Mouse (Mus musculus) liver, adult (tissue): ENCODE measurements around the gene Dcst2.

ENCODE experiments used
- GATA4 ChIP-seq: IDR thresholded peaks from 2 replicates; pipeline ENCODE4 v1.6.1; 2014; ENCODE audit warnings: mild to moderate bottlenecking, low read length; ENCODE audit not compliant: insufficient replicate concordance

Dcst2 gene

DNA sequence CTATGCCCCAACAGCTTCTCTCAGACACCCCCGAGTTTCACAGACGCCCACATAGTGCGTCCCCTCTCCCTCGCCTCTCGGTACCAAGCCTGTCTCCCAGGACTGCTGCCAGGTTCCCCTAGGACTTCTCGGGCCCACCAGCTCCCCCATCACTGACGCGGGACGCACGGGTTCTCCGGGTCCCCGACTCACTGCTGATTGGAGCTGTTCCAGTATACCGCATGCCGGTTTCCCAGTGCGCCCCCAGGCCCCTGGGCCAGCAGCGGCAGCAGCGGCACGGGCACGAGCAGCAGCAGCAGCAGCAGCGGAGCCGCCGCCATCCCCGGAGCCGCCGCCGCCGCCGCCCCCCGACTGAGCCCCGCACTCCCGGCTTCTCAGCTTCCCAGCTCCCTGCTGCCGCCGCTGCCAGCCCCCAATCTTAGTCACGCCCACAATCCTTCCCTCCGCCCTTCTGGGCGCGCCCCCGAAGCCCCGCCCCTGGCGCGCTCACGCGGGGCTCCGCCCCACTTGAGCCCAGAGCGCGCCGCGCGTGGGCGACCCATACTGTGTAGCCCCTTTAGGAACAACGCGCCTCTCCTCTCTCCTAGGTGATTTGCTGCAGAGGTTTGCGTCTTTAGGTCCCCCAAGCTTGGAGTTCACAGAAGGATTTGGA, 39.1 kb upstream of the Dcst2 start, which contains the start of gene Efna3:
TSS of gene Efna3 (minus strand) at position 452 of the 652 bp plus-strand sequence.
- no peak for TF ChIP-seq GATA4

DNA sequence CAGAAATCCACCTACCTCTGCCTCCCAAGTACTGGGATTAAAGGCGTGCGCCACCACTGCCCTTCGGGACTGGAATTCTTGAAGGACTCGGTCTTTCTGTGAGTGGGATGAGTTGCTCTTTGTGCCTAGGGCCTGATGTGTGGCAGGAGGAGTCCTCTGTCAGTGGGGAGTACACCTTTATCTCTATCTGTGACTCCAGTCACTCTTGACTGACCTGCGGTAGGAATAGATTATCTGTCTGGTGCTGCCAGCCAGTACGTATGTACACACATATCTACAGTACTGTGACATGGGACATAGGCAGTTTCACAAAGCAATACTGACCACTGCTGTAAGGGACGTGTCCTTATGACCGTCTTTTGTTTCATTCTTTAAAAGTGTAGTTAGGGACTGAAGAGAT, 35.9 kb upstream of the Dcst2 start:
- no peak for TF ChIP-seq GATA4

DNA sequence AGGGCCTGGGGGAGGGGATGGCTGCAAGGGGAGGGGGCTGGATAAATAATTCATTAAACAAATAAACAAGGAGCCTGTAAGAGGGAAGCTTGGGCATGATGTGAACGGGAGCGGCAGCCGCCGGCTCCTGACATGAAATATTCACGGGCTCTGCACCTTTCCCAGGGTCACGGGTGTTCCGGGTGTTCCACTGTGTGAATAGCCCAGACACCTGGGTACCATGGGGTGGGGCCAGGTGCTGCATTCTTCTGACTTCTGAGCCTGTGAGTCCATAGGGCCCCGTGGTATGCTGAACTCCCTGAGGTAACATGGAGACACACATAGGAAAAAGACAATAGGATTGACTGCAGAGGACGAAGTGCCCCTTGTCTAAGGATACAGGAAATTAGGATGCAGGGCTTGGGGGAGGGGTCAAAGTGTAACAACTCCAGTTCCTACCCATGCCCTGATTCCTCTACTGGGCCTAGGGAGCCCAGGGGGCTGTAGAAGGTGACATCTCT, 34.4 kb upstream of the Dcst2 start:
- TF ChIP-seq GATA4, result no peak

DNA sequence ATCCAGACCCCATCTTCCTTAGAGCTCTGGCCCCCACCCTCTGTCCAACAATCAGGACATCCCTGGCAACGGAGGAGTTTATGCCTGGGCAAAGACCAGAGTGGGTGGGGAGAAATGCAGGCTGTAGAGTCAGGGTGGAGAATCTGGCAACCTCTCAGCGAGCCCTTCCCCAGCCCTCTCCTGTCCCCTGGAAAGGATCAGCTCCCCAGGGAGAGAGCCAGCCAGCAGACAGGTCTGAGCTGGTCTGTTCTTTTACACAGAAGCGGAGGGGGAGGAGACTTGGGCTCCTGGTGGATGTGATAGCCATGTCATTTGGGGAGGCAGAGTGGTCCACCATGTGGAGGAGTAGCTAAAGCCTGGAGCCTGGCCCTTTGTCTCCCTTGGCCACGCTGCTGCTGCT, 33.2 kb upstream of the Dcst2 start:
- TF ChIP-seq GATA4, result no peak

DNA sequence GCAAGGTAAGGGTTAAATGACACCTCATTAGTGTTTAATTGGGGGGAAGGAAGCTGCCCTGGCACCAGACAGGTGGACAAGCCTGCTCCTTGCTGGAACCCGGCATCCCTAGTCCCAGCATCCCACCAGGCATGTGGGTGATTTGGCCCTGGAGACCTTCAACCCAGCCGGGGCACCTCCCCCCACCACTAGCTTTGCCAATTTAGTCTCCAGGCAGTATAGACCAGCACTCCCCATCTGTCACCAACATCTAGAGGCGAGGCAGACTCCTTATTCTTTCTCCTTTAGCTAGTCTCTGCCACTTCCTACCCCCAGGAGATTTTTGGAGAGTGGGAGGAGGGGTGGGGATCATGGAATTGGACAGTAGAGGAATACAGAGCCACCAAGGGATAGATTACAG, 31.4 kb upstream of the Dcst2 start:
- no peak for TF ChIP-seq GATA4

DNA sequence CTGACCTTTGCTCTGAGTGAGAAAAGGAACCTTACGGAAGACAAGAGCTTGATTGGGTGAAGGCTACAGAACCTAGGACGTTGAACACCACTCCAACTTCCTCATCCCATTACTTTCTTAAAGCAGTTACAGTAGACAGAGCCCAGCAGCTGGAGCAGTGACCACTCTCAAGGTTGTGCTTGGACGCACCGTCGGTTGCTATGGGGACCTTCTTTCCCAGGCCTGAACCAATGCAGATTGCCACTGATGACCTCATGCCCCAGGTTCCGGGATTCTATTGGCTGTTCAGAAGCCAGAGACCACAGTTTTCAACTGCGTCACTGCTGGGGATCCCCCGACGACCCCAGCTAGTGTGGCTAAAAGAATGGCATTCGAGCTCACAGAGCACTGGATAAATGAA, 30.8 kb upstream of the Dcst2 start:
- TF ChIP-seq GATA4, result no peak

DNA sequence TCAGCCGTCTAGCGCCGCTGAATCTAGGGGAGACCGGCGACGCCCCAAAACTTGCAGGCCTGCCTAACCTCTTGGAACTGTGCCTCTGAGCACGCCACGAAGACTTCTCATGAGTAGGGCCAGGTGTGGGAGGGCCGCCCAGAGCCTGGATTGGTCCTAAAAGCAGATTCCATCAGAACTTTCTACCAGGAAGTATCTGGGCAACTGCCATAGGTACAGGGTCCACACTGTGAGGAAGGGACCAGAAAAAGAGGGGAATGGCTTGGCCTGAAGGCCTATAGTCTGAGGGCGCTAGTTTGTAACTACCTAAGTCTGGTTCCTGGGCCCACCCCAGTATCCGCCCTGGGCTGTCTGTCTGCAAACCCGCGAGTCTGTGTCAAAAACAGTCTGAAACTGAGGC, 30.2 kb upstream of the Dcst2 start:
- TF ChIP-seq GATA4, result no peak

DNA sequence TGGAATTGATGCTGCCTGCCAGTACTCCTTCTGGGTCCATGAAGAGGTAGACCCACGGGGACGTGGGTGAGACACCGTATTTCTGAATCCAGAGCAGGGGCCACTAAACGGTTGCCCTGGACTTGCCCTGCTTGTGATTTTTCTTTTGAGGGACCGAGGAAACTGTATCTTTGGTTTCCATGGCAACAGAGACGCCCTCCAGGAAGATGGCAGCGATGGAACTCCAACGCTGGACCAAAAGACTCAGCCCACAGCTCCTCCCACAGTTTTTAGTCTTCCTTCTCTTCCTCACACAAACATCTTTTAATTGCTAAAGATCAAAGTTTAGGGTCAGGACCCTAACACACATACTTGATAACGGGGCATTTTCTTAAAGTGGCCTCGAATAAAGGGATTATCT, 29.8 kb upstream of the Dcst2 start:
- TF ChIP-seq GATA4, result no peak

DNA sequence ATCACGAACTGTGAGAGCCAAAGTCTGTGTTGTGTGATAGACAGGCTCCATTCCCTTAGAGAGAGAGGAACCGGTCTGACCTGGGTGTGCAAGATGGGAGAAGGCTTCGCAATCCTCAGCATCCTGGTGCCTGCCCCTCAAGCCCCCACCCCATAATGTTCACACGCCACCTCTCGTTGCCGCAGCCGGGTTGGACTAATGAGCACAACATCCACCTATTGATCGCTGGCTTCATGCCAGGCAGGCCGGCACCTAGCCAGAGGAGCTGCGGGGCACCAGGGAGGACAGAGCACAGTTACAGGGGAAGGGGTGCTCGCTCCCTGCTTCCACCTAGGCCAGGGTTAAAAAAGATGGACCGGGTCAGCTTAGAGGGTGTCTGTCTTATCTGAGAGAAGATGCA, 29.3 kb upstream of the Dcst2 start:
- no peak for TF ChIP-seq GATA4

DNA sequence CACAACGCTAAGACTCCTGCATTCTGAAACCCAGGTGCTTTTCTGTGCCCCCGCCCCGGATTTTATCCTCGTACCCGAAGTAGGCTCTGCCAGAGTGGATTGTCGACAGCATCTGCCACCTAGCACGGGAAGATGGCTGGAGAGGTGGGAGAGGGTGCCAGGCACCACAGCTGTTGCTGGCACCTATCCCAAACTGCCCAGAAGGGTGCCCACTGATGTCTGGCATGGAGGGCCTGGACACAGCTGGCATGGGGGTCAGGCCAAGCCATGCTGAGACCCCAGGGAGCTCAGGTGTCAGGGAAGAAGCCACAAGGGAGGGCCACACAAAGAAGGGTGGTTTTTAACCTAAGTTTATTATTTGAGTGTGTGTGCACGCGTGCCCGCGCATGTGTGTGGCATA, 28.7 kb upstream of the Dcst2 start:
- no peak for TF ChIP-seq GATA4

DNA sequence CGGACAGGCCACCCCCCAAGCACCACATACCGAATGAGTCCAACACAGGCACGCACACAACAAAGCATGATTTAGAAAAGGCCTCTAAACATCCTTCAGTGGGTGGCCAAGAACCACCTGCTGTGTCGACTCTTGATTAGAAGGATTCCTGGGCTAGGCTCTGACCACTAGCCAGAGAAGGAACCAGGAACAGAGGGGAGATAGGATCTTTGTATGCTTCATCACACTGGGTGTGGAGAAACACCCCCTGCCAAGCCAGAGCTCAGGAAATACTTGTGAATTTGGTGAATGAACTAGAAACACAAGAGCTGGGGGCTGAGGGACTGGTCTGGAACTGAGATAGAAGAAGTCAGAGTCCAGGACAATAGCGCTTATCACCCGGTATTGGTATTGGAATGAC, 25.2 kb upstream of the Dcst2 start:
- TF ChIP-seq GATA4, result no peak

DNA sequence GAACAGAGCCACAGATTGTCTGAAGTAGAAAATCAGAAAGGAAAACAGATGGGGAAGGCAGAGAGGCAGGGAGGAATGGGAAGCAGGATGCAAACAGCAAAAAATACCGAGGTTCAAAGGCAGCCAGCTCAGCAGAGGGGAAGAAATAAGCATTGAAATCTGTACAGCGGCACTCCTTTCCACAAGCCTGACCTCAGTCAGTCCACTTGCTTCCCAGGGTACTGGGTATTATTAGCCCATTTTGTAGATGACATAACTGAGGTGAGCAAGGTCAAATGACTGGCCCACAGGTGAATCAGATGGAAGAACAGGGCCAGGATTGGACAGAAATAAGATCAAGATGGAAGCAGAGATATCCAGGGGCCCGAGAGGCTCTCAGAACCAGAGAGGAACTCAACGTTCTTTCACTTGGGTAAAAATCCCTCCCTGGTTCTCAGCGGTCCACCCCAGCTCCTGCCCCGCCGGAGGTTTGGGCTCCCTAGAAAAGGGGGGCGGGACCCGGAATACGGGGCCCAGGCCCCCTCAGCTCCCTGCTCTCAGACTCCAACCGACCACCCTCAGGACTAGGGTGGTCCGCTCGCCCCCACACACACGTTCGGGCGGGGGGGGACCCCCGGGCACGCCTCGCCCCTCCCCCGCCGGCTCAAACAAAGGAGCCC, 24.6 kb upstream of the Dcst2 start:
- no peak for TF ChIP-seq GATA4

DNA sequence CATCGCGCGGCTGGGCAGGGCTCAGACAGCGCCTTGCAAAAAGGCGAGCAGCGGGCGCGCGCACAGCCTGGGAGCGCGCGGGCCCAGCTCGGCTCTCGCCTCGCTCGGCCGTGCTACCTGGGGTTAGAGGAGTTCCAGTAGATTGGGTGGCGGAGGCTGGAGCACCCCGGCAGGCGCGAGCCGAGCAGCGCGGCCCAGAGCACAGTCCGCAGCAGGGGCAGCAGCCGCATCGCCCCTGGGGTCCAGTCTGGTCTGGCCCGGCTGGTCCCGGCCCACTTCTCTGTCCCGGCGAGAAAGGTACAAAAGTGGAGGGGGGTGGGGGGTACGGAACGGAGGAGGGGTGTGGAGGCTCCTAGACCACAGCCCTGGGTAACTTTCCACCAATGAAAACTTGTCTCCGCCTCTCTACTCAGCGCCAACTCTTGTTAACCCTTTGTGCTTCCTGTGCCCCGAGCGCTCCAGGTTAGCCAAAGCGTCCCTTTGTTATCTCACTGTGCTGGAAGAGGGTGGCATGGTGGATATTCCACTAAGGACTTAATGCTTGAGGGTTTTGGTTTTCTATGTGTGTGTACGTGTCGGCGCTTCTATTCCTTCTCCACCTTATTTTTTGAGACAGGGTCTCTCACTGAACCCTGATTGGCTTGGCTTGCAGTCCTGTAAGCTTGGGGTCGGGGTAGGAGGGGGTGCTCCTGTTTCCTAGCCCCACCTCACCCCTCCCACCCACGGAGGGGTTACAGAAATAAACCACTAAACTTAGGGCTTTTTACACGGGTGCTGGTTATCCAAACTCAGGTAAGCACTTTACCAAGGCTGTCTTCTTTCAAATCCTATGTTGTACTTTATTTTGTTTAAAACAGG, 23.8 kb upstream of the Dcst2 start, which contains the start of gene Efna4:
TSS of gene Efna4 (minus strand) at position 308 of the 858 bp plus-strand sequence.
- TF ChIP-seq GATA4, result no peak

DNA sequence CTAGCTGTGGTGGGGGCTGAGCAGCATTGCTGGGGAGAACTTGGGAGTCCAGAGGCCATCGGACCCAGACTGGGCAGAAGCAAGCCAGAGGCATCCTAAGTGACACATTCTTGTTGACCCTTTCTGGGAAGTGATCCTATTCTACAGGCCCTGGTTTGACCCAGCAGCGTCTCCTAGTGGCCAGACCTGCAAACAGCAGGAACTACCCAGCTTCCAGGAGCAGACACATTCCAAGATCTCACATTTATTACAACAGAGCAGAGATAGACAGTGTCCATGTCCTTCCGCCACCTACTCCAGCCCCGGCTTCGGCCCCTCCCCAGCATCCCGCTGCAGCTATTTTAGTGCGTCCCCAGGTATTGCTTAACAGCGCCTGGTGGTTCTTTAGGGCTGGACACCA, 22.4 kb upstream of the Dcst2 start:
- no peak for TF ChIP-seq GATA4

DNA sequence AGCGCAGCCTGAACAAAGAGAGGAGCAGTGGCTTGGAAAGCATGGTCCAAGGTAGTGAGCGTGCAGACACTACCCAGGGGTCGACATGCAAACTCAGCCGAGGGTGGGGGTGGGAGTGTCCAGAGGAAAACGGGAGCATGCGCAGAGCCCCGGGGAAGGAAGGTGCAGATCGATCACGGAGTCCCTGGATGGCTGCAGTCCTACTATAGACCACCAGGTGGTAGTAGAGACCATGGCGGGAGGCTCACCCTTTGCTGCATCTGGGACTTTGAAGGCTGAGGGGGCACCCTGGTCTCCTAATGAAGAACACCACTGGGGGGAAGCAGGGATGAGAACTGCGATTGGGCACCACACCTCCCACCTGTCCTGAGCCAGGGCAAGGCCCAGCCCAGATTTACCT, 21.3 kb upstream of the Dcst2 start:
- no peak for TF ChIP-seq GATA4

DNA sequence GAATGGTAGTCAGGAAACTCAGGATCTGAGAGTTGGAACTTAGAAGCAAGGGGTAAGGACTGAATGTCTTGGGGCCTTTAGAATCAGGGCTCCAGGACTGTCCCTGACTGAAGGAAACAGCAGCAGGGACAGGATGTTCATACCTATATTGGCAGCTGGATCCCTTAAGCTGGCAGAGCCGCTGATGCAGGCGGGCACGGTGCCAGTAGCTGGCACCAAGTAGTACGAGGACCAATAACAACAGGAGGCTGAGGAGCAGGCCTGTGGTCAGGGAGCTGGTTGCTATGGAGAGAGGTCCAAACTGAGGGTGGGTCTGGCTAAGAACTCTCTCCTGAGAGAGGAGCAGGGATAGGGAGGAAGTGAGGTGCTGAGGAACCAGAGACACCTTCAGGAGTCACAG, 20.0 kb upstream of the Dcst2 start:
- TF ChIP-seq GATA4, result no peak
